Mouse (Mus musculus): ENCODE data around the gene 2200002D01Rik. TPM values are rescaled to one million over a fixed set of nuclear protein-coding genes. Genes with fewer than 3 reads are reported as not detected.
A peak's percentile ranks its signal among the peaks of the same experiment; 100 is the strongest.
"Not testable (repeated sequence)": the region's sequence is repeated elsewhere in the genome, so short reads cannot be mapped to it uniquely, and the experiment has no call there.

Gene 2200002D01Rik
- polyA plus RNA-seq, 1 experiment from 2014 or later: 1.5 TPM

GRCm38 (mm10) chr7:29244732-29245416 is 3.4 kb downstream of the 2200002D01Rik start:
- Histone ChIP-seq H3K9ac (replicated peaks; ENCODE audit: low read length) (no peak overlapping the region), H3K4me2 (ENCODE audit: low read depth, low read length) (no peak overlapping the region), H3K4me3 (ENCODE audit: low read depth, low read length) (no peak overlapping the region), H3K4me1 (ENCODE audit: control insufficient read depth, insufficient read depth, low read length) (no peaks in the 10 kb centered on the region), H3K36me3 (replicated peaks; ENCODE audit: control insufficient read depth, insufficient read depth, low read depth, low read length) (no peaks in the 10 kb centered on the region; the same call in 1 of the 2 replicates), H3K9me3 (replicated peaks; ENCODE audit: control insufficient read depth, low read length) (no peaks in the 10 kb centered on the region), H3K27me3 (ENCODE audit: control insufficient read depth, insufficient read depth, low read length) (no peaks in the 10 kb centered on the region), H3K27ac (replicated peaks; ENCODE audit: low read depth, low read length) (no peak overlapping the region)
- DNase-seq (ENCODE audit: low spot score) (no peak), ATAC-seq (replicated peaks; ENCODE audit: insufficient number of reproducible peaks, low FRiP score, low TSS enrichment, low read depth) (no peak)
- 81% methylated on average over 7 of the region's 7 CpGs for WGBS

GRCm38 (mm10) chr7:29238019-29238967 is 10.0 kb downstream of the 2200002D01Rik start, which contains the start of gene Yif1b:
Gene Yif1b, plus strand, starts transcription at chr7:29238329.
- Histone ChIP-seq H3K4me2 (ENCODE audit: low read depth, low read length) (peak within 1 kb of the TSS; percentile 71), H3K9ac (replicated peaks; ENCODE audit: low read length) (peak within 1 kb of the TSS; percentile 45), H3K27me3 (ENCODE audit: control insufficient read depth, insufficient read depth, low read length) (no peaks in the 10 kb centered on the region), H3K4me1 (ENCODE audit: control insufficient read depth, insufficient read depth, low read length) (no peaks in the 10 kb centered on the region), H3K4me3 (ENCODE audit: low read depth, low read length) (peak within 1 kb of the TSS; percentile 38), H3K36me3 (replicated peaks; ENCODE audit: control insufficient read depth, insufficient read depth, low read depth, low read length) (no peaks in the 10 kb centered on the region), H3K9me3 (replicated peaks; ENCODE audit: control insufficient read depth, low read length) (no peaks in the 10 kb centered on the region), H3K27ac (replicated peaks; ENCODE audit: low read depth, low read length) (peak within 1 kb of the TSS; percentile 71)
- ATAC-seq (replicated peaks; ENCODE audit: insufficient number of reproducible peaks, low FRiP score, low TSS enrichment, low read depth): peak; percentile 95
- WGBS: under 1% methylated on average over 60 of the region's 60 CpGs
- peak; percentile 100 for DNase-seq (ENCODE audit: low spot score)

DNA sequence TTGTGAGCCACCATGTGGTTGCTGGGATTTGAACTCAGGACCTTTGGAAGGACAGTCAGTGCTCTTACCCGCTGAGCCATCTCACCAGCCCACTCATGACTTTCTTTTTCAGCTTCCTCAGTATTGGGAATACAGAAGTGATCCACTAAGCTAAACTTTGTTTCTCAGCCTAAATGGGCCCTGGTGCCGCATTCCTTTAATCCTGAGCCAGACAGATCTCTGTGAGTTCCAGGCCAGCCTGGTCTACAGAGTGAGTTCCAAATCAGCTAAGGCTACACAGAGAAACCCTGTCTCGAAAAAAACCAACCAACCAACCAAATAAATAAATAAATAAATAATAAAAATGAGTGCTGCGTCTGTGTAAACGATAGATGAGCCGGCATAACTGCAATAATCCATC is 10.7 kb downstream of the 2200002D01Rik start:
- not testable (repeated sequence) for H3K4me1 ChIP-seq (ENCODE audit: control insufficient read depth, insufficient read depth, low read length); DNase-seq (ENCODE audit: low spot score); H3K36me3 ChIP-seq (replicated peaks; ENCODE audit: control insufficient read depth, insufficient read depth, low read depth, low read length); H3K27me3 ChIP-seq (ENCODE audit: control insufficient read depth, insufficient read depth, low read length); ATAC-seq (replicated peaks; ENCODE audit: insufficient number of reproducible peaks, low FRiP score, low TSS enrichment, low read depth); H3K9me3 ChIP-seq (replicated peaks; ENCODE audit: control insufficient read depth, low read length)
- Histone ChIP-seq H3K27ac (replicated peaks; ENCODE audit: low read depth, low read length) (peak overlapping the region; percentile 71), H3K4me3 (ENCODE audit: low read depth, low read length) (peak overlapping the region; percentile 22), H3K4me2 (ENCODE audit: low read depth, low read length) (peak overlapping the region; percentile 22), H3K9ac (replicated peaks; ENCODE audit: low read length) (peak overlapping the region; percentile 45)
- 31% methylated on average over 6 of the region's 6 CpGs for WGBS

DNA sequence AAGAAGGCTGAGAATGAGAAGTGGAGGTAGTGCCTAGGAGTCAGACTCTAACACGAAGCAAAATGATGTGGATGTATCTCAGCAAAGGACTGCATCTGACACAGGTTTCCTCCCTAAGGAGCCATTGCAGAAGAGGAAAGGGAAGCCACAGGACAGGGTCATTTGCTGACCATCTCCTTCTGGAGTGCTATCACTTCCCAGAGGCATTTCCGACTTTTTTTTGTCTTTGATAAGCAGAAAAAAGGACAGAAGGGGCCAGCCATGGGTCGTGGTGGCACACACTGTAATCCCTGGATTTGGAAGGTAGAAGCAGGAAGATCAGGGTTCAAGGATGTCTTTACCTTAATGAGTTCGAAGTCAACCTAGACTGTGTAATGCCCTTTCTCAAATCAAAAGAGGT is 11.7 kb downstream of the 2200002D01Rik start:
- no peak for ATAC-seq (replicated peaks; ENCODE audit: insufficient number of reproducible peaks, low FRiP score, low TSS enrichment, low read depth)
- Histone ChIP-seq H3K4me2 (ENCODE audit: low read depth, low read length) (no peak overlapping the region), H3K4me3 (ENCODE audit: low read depth, low read length) (no peak overlapping the region), H3K36me3 (replicated peaks; ENCODE audit: control insufficient read depth, insufficient read depth, low read depth, low read length) (no peaks in the 10 kb centered on the region), H3K4me1 (ENCODE audit: control insufficient read depth, insufficient read depth, low read length) (peaks cover 4% of the 10 kb centered on the region), H3K27me3 (ENCODE audit: control insufficient read depth, insufficient read depth, low read length) (peaks cover 10% of the 10 kb centered on the region), H3K9me3 (replicated peaks; ENCODE audit: control insufficient read depth, low read length) (no peaks in the 10 kb centered on the region), H3K27ac (replicated peaks; ENCODE audit: low read depth, low read length) (no peak overlapping the region), H3K9ac (replicated peaks; ENCODE audit: low read length) (no peak overlapping the region)
- WGBS: 85% methylated on average over 4 of the region's 4 CpGs
- DNase-seq (ENCODE audit: low spot score): no peak

GRCm38 (mm10) chr7:29234661-29235060 is 13.6 kb downstream of the 2200002D01Rik start:
- WGBS: 66% methylated on average over 5 of the region's 5 CpGs
- no peak overlapping the region for H3K4me2 ChIP-seq (ENCODE audit: low read depth, low read length)

DNA sequence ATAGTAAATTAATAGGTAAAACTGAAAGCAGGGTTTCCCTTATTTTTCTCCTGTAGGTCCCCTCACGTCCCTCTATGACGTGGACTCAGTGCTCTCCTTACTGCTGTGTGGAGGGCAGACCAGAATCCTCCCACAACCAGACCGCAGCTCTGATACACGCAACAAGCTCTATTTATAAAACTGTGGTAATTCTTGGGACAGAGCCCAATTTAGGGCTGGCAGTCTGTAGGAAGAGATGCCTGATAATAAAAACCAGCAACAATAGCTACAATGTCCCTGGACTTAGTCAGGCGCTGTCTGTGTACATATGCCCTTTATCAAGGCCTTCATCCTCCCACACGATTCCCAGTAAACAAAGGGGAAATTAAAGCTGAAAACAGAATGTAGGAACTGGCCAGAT is 14.5 kb downstream of the 2200002D01Rik start:
- no peaks in the 10 kb centered on the region for H3K36me3 ChIP-seq (replicated peaks; ENCODE audit: control insufficient read depth, insufficient read depth, low read depth, low read length)

More at GRCm38 (mm10) chr7:29234661-29235060, 13.6 kb downstream of the 2200002D01Rik start:
- Histone ChIP-seq H3K27ac (replicated peaks; ENCODE audit: low read depth, low read length) (no peak overlapping the region), H3K9me3 (replicated peaks; ENCODE audit: control insufficient read depth, low read length) (no peaks in the 10 kb centered on the region), H3K9ac (replicated peaks; ENCODE audit: low read length) (no peak overlapping the region), H3K27me3 (ENCODE audit: control insufficient read depth, insufficient read depth, low read length) (peaks cover 15% of the 10 kb centered on the region), H3K4me1 (ENCODE audit: control insufficient read depth, insufficient read depth, low read length) (peaks cover 4% of the 10 kb centered on the region), H3K36me3 (replicated peaks; ENCODE audit: control insufficient read depth, insufficient read depth, low read depth, low read length) (no peaks in the 10 kb centered on the region), H3K4me3 (ENCODE audit: low read depth, low read length) (no peak overlapping the region)
- no peak for DNase-seq (ENCODE audit: low spot score)
- no peak for ATAC-seq (replicated peaks; ENCODE audit: insufficient number of reproducible peaks, low FRiP score, low TSS enrichment, low read depth)

GRCm38 (mm10) chr7:29232247-29233013 is 15.8 kb downstream of the 2200002D01Rik start, which contains the start of gene Kcnk6:
Gene Kcnk6, minus strand, starts transcription at chr7:29232515.
- no peaks in the 10 kb centered on the region for H3K9me3 ChIP-seq (replicated peaks; ENCODE audit: control insufficient read depth, low read length)
- H3K4me1 ChIP-seq (ENCODE audit: control insufficient read depth, insufficient read depth, low read length): peaks cover 4% of the 10 kb centered on the region
- peak within 1 kb of the TSS; percentile 46 for H3K4me3 ChIP-seq (ENCODE audit: low read depth, low read length)
- WGBS: 2% methylated on average over 43 of the region's 62 CpGs
- DNase-seq (ENCODE audit: low spot score) (peak; percentile 29), ATAC-seq (replicated peaks; ENCODE audit: insufficient number of reproducible peaks, low FRiP score, low TSS enrichment, low read depth) (no peak)
- H3K36me3 ChIP-seq (replicated peaks; ENCODE audit: control insufficient read depth, insufficient read depth, low read depth, low read length): no peaks in the 10 kb centered on the region
- peaks cover 15% of the 10 kb centered on the region for H3K27me3 ChIP-seq (ENCODE audit: control insufficient read depth, insufficient read depth, low read length)
- H3K27ac ChIP-seq (replicated peaks; ENCODE audit: low read depth, low read length): no peak within 1 kb of the TSS
- H3K4me2 ChIP-seq (ENCODE audit: low read depth, low read length): peak within 1 kb of the TSS; percentile 92
- H3K9ac ChIP-seq (replicated peaks; ENCODE audit: low read length): peak within 1 kb of the TSS; percentile 69

More for the DNA sequence above, 14.5 kb downstream of the 2200002D01Rik start:
- DNase-seq (ENCODE audit: low spot score): no peak
- H3K9ac ChIP-seq (replicated peaks; ENCODE audit: low read length): no peak overlapping the region; the same call in 1 of the 2 replicates
- H3K27ac ChIP-seq (replicated peaks; ENCODE audit: low read depth, low read length): no peak overlapping the region
- H3K9me3 ChIP-seq (replicated peaks; ENCODE audit: control insufficient read depth, low read length): no peaks in the 10 kb centered on the region
- peaks cover 4% of the 10 kb centered on the region for H3K4me1 ChIP-seq (ENCODE audit: control insufficient read depth, insufficient read depth, low read length)
- no peak for ATAC-seq (replicated peaks; ENCODE audit: insufficient number of reproducible peaks, low FRiP score, low TSS enrichment, low read depth)
- peaks cover 15% of the 10 kb centered on the region for H3K27me3 ChIP-seq (ENCODE audit: control insufficient read depth, insufficient read depth, low read length)
- WGBS: 81% methylated on average over 6 of the region's 6 CpGs
- H3K4me2 ChIP-seq (ENCODE audit: low read depth, low read length): no peak overlapping the region
- H3K4me3 ChIP-seq (ENCODE audit: low read depth, low read length): no peak overlapping the region

All from embryonic facial prominence, embryonic 11.5 days (tissue).